Mouse (Mus musculus) CH12.LX (cell line): ENCODE data around the gene Cfap54. TPM values are rescaled to one million over a fixed set of nuclear protein-coding genes. Genes with fewer than 3 reads are reported as not detected.

Source experiments
- DNase-seq: peaks from one replicate; pipeline ENCODE4 v3.0.0-alpha.2; 2013; ENCODE audit errors: extremely low read depth
- H3K27ac ChIP-seq: 2 replicates; pipeline ENCODE4 v1.5.1; 2012; ENCODE audit warnings: low read depth, mild to moderate bottlenecking, control low read depth, moderate library complexity; ENCODE audit not compliant: insufficient read depth
- H3K27me3 ChIP-seq: replicated peaks from 2 replicates; pipeline ENCODE3; 2012; ENCODE audit warnings: inconsistent platforms
- H3K36me3 ChIP-seq, 2 experiments: replicated peaks in 1 of 2; 2 replicates each; pipeline versions ENCODE3 to v1.6.1; 2012; ENCODE audit warnings: inconsistent platforms in 1 of 2, low read length in 1 of 2, mild to moderate bottlenecking in 1 of 2, mixed read lengths in 1 of 2, moderate library complexity in 1 of 2; ENCODE audit not compliant: control insufficient read depth in 1 of 2, insufficient read depth in 1 of 2
- H3K4me1 ChIP-seq, 2 experiments: 2 replicates each; pipeline ENCODE4 v1.6.1; 2012; ENCODE audit warnings: inconsistent platforms in 1 of 2, moderate library complexity in 1 of 2; ENCODE audit not compliant: insufficient read depth in 2 of 2, control insufficient read depth in 1 of 2
- H3K4me2 ChIP-seq: 2 replicates; pipeline ENCODE4 v1.6.1; 2012; ENCODE audit warnings: low read depth, mild to moderate bottlenecking, control low read depth; ENCODE audit not compliant: poor library complexity, insufficient read depth, severe bottlenecking
- H3K4me3 ChIP-seq, 3 experiments: fragments of 150-350 bp in 1 of 3; sonication (generic) in 1 of 3; replicated peaks in 1 of 3; 2 replicates each; pipeline versions ENCODE3 to v1.5.1; 2011 to 2012; ENCODE audit warnings: low read depth in 2 of 3, low read length in 2 of 3, mild to moderate bottlenecking in 2 of 3, moderate library complexity in 2 of 3, control low read depth in 1 of 3, improper control_type of control experiment in 1 of 3, inconsistent platforms in 1 of 3, mixed read lengths in 1 of 3; ENCODE audit not compliant: poor library complexity in 1 of 3
- H3K79me2 ChIP-seq: replicated peaks from 2 replicates; pipeline ENCODE4 v1.6.1; 2012; ENCODE audit warnings: mild to moderate bottlenecking, moderate library complexity; ENCODE audit not compliant: control insufficient read depth, poor library complexity, insufficient read depth, severe bottlenecking; ENCODE audit errors: extremely low read depth
- H3K9ac ChIP-seq: 2 replicates; pipeline ENCODE4 v1.6.1; 2012; ENCODE audit warnings: low read depth, mild to moderate bottlenecking, control low read depth, moderate library complexity; ENCODE audit not compliant: insufficient read depth
- H3K9me3 ChIP-seq: replicated peaks from 2 replicates; pipeline ENCODE3; 2012; ENCODE audit warnings: low read length, inconsistent platforms, mixed read lengths
- BHLHE40 ChIP-seq: IDR thresholded peaks from 2 replicates; pipeline ENCODE4 v1.6.1; 2011; ENCODE audit warnings: mild to moderate bottlenecking, low read depth, low read length, improper control_type of control experiment
- CHD2 ChIP-seq: IDR thresholded peaks from 2 replicates; pipeline ENCODE4 v1.6.1; 2011; ENCODE audit warnings: low read length, improper control_type of control experiment
- ELF1 ChIP-seq: IDR thresholded peaks from 2 replicates; pipeline ENCODE4 v1.6.1; 2014; ENCODE audit warnings: low read depth, mild to moderate bottlenecking, inconsistent platforms, low read length, improper control_type of control experiment
- GABPA ChIP-seq: IDR thresholded peaks from 2 replicates; pipeline ENCODE4 v1.6.1; 2012; ENCODE audit warnings: low read depth, low read length, improper control_type of control experiment, inconsistent platforms; ENCODE audit not compliant: insufficient replicate concordance
- HCFC1 ChIP-seq: IDR thresholded peaks from 2 replicates; pipeline ENCODE4 v1.6.1; 2012; ENCODE audit warnings: low read depth, mild to moderate bottlenecking, inconsistent platforms, low read length, improper control_type of control experiment
- JUND ChIP-seq: conservative IDR thresholded peaks from 2 replicates; pipeline ENCODE4 v1.6.1; 2011; ENCODE audit warnings: low read depth, low read length, improper control_type of control experiment
- MAX ChIP-seq: IDR thresholded peaks from 2 replicates; pipeline ENCODE4 v1.6.1; 2011; ENCODE audit warnings: low read length, improper control_type of control experiment
- MAZ ChIP-seq: IDR thresholded peaks from 2 replicates; pipeline ENCODE4 v1.6.1; 2012; ENCODE audit warnings: low read depth, mild to moderate bottlenecking, inconsistent platforms, low read length, improper control_type of control experiment, moderate library complexity
- MEF2A ChIP-seq: IDR thresholded peaks from 2 replicates; pipeline ENCODE4 v1.6.1; 2014; ENCODE audit warnings: low read depth, mild to moderate bottlenecking, inconsistent platforms, low read length, improper control_type of control experiment, borderline replicate concordance
- POLR2AphosphoS2 ChIP-seq: IDR thresholded peaks from 2 replicates; pipeline ENCODE4 v1.6.1; 2011; ENCODE audit warnings: low read depth, low read length, improper control_type of control experiment
- SIN3A ChIP-seq: IDR thresholded peaks from 2 replicates; pipeline ENCODE4 v1.6.1; 2012; ENCODE audit warnings: low read length, improper control_type of control experiment, inconsistent platforms
- TBP ChIP-seq: conservative IDR thresholded peaks from 2 replicates; pipeline ENCODE4 v1.6.1; 2011; ENCODE audit warnings: low read depth, low read length, improper control_type of control experiment
- USF2 ChIP-seq: conservative IDR thresholded peaks from 2 replicates; pipeline ENCODE4 v1.6.1; 2011; ENCODE audit warnings: low read depth, low read length, improper control_type of control experiment
- ZC3H11A ChIP-seq: IDR thresholded peaks from 2 replicates; pipeline ENCODE4 v1.6.1; 2012; ENCODE audit warnings: low read depth, mild to moderate bottlenecking, inconsistent platforms, low read length, improper control_type of control experiment
- ZKSCAN1 ChIP-seq: IDR thresholded peaks from 2 replicates; pipeline ENCODE4 v1.6.1; 2012; ENCODE audit warnings: low read depth, inconsistent platforms, low read length, improper control_type of control experiment, borderline replicate concordance
- dilution Hi-C: fragments of 300-500 bp; cut with MboI; formaldehyde crosslinking; loops from 2 replicates; pipeline ENCODE4 v1.14.3; 2020; ENCODE audit warnings: low sequenced_read_pairs; ENCODE audit not compliant: extremely low pct_unique_long_range_greater_than_20kb, extremely low pct_ligation_motif_present
- in situ Hi-C: fragments of 300-500 bp; cut with MboI; formaldehyde crosslinking; loops from 3 replicates; pipeline ENCODE4 v1.14.3; 2019; ENCODE audit warnings: low sequenced_read_pairs, low pct_ligation_motif_present, low pct_unique_long_range_greater_than_20kb, mixed read lengths
- polyA plus RNA-seq: library from polyadenylated mRNA; unstranded; fragments of >175 nt; gene quantifications from 2 replicates; pipeline ENCODE4 v1.2.1, GENCODE M21; 2012; ENCODE audit warnings: low read depth; ENCODE audit not compliant: insufficient read length
- total RNA-seq, 2 experiments: library from RNA; depleted of rRNA; stranded (reverse); fragments of 300-350 nt in 1 of 2; fragments of >200 nt in 1 of 2; gene quantifications; 2 replicates each; pipeline ENCODE4 v1.2.3; 2012 to 2014

Cfap54 gene
- total and polyA plus RNA-seq, 3 experiments, result 0.38 to 1.3 (median 1.3) TPM

DNA sequence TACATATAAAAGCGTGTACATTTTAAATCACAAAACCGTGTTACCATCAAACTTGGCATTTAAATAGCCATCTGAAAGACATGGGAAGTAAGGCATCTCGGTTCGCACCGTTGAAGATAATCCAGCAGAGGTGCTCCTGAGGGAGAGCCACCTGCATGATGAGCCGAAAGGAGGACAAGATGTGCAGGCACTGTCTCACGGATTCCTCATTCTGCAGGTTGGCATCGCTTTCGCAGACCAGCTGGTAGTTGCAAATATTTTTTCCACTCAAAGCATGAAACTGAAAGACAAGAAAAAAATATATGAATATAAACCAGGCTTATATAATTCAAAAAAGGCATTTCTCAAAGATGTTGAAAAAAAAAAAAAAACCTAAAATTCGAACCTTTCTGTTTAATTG lies 16.4 kb downstream of the Cfap54 start:
- DNase-seq, result no peak
- no peaks in the 10 kb centered on the region for H3K27me3 ChIP-seq
- dilution Hi-C loops, result no loop called here

DNA sequence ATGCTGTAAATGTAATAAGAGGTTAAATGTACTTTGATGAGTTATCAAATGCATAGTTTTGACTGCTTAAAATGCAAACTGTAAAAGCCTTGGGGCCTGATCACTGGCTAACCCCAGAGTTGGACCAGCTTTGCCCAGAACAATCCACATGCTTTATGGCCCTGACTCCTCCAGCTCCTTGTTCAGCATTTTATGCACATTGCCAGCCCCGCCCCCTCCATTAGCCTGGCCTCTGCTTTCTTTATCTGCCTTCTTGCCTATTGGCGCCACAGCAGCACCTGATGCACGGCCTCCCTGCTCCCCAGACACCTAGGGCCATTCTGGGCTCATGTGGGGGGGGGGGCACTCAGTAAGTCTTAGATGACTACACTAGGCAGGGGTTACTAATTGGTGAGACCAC lies 17.8 kb downstream of the Cfap54 start:
- H3K9ac ChIP-seq, result no peak overlapping the region
- H3K79me2 ChIP-seq, result no peaks in the 10 kb centered on the region
- no peak overlapping the region for H3K27ac ChIP-seq
- in situ Hi-C loops, result loop anchor here (10.0 to 25.0 kb wide), 3 partner anchors 221 to 749 kb away; partner anchors contain the start of gene Snrpf
- no peak for TF ChIP-seq ZKSCAN1
- no peak for TF ChIP-seq JUND
- no peak for TF ChIP-seq MAX
- TF ChIP-seq CHD2, result no peak
- no peak for TF ChIP-seq MAZ
- TF ChIP-seq ELF1, result no peak
- no peak for TF ChIP-seq GABPA
- no peak for TF ChIP-seq SIN3A
- no peak for TF ChIP-seq BHLHE40
- no peak for TF ChIP-seq USF2
- TF ChIP-seq ZC3H11A, result no peak
- TF ChIP-seq HCFC1, result no peak
- H3K4me3 ChIP-seq, result no peak overlapping the region
- dilution Hi-C loops, result no loop called here
- H3K9me3 ChIP-seq, result no peaks in the 10 kb centered on the region
- no peaks in the 10 kb centered on the region for H3K27me3 ChIP-seq
- no peak for DNase-seq
- no peak overlapping the region for H3K4me2 ChIP-seq
- H3K4me1 ChIP-seq, result peaks cover 6 to 48% of the 10 kb centered on the region in 2 experiments; a peak in 3 of 4 replicates
- peaks cover 0 to 9% of the 10 kb centered on the region in 2 experiments for H3K36me3 ChIP-seq

More for the DNA sequence above, 16.4 kb downstream of the Cfap54 start:
- H3K79me2 ChIP-seq, result no peaks in the 10 kb centered on the region
- peaks cover 11 to 62% of the 10 kb centered on the region in 2 experiments; a peak in 3 of 4 replicates for H3K4me1 ChIP-seq
- no peak overlapping the region for H3K4me3 ChIP-seq
- peaks cover 0 to 9% of the 10 kb centered on the region in 2 experiments for H3K36me3 ChIP-seq
- no peak for TF ChIP-seq TBP
- no peak for TF ChIP-seq POLR2AphosphoS2
- TF ChIP-seq ZKSCAN1, result no peak
- TF ChIP-seq MEF2A, result no peak
- H3K9ac ChIP-seq, result no peak overlapping the region
- in situ Hi-C loops, result loop anchor here (10.0 to 25.0 kb wide), 3 partner anchors 220 to 747 kb away; partner anchors contain the start of gene Snrpf
- H3K27ac ChIP-seq, result no peak overlapping the region
- no peak overlapping the region for H3K4me2 ChIP-seq
- H3K9me3 ChIP-seq, result no peaks in the 10 kb centered on the region
